Mouse (Mus musculus) testis, adult 2 months (tissue): ENCODE results near the gene Gm10772. TPM values are rescaled to one million over a fixed set of nuclear protein-coding genes. Genes with fewer than 3 reads are reported as not detected.
"Not testable (repeated sequence)": the region's sequence is repeated elsewhere in the genome, so short reads cannot be mapped to it uniquely, and the experiment has no call there.

Experiments
- H3K27ac ChIP-seq: fragments of 200-500 bp; 2 replicates; pipeline ENCODE4 v1.5.1; 2012; ENCODE audit warnings: low read depth, low read length; ENCODE audit not compliant: control insufficient read depth, insufficient read depth
- H3K27me3 ChIP-seq: fragments of 200-500 bp; 2 replicates; pipeline ENCODE4 v1.6.1; 2012; ENCODE audit warnings: mild to moderate bottlenecking, low read length, moderate library complexity; ENCODE audit not compliant: control insufficient read depth, insufficient read depth
- H3K36me3 ChIP-seq: fragments of 200-500 bp; 2 replicates; pipeline ENCODE4 v1.6.1; 2012; ENCODE audit warnings: mild to moderate bottlenecking, low read length; ENCODE audit not compliant: control insufficient read depth, insufficient read depth
- H3K4me1 ChIP-seq: fragments of 200-500 bp; 2 replicates; pipeline ENCODE4 v1.6.1; 2012; ENCODE audit warnings: low read length; ENCODE audit not compliant: control insufficient read depth, insufficient read depth
- H3K4me3 ChIP-seq: fragments of 200-500 bp; 2 replicates; pipeline ENCODE4 v1.5.1; 2012; ENCODE audit warnings: low read depth, mild to moderate bottlenecking, low read length, moderate library complexity, mixed read lengths; ENCODE audit not compliant: control insufficient read depth
- CTCF ChIP-seq: fragments of 200-500 bp; IDR thresholded peaks from 2 replicates; pipeline ENCODE4 v1.5.1; 2012; ENCODE audit warnings: low read depth, mild to moderate bottlenecking, inconsistent platforms, low read length, moderate library complexity; ENCODE audit not compliant: control insufficient read depth, insufficient read depth, insufficient replicate concordance
- POLR2A ChIP-seq: fragments of 200-500 bp; IDR thresholded peaks from 2 replicates; pipeline ENCODE4 v1.6.1; 2012; ENCODE audit warnings: low read depth, mild to moderate bottlenecking, inconsistent platforms, low read length, moderate library complexity; ENCODE audit not compliant: control insufficient read depth
- polyA plus RNA-seq: library from polyadenylated mRNA; depleted of rRNA; stranded (reverse); fragments of >200 nt; gene quantifications from 2 replicates; pipeline ENCODE4 v1.2.3, GENCODE M21; 2012; rRNA removed

Gm10772 gene
- polyA plus RNA-seq = not detected in 2 replicates

- H3K27me3 ChIP-seq, H3K27ac ChIP-seq, H3K4me3 ChIP-seq, H3K4me1 ChIP-seq, H3K36me3 ChIP-seq: not testable (repeated sequence)
Observed at GRCm38 (mm10) chr13:66227473-66227872, at the start of gene Gm10772. TSS of gene Gm10772 (minus strand) at chr13:66227573.

DNA sequence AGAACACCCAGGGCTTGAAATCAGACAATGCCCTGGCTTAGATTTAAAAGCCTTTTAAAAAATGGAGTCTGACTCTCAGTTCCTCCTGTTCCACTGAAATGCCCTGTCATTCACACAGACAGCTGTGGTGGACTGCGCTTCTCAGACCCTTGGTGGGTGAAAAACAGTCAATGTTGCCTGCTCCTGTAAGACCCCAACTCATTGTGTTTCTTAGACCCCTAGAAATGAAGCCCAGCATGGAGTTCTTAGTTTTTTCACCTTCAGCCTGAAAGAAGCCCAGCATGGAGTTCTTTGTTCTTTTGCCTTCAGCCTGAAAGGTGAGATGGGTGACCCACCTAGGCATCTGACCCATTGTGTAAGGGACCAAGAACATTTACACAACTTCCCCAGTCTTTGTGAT is 36.5 kb upstream of the Gm10772 start:
- not testable (repeated sequence) for H3K27me3 ChIP-seq, H3K27ac ChIP-seq, H3K36me3 ChIP-seq, H3K4me3 ChIP-seq, H3K4me1 ChIP-seq

DNA sequence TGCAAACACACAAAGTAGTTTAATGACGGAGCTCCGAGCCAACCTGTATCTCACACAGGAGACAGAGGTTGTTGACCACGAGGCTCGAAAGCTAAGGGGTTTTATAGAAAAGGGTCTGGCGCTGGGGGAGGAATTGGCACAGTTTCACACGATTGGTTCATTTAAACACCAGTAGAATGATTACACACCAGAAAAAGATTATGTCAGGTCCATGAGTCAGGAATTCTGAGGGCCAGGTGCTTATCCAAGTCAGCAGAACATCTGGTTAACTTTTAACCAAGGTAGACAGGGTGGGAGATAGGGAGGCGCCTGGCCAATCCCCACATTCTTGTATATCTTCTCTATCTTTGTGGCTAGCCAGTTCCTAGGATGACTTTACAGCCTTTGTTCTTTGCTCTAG is 35.8 kb upstream of the Gm10772 start:
- H3K4me1 ChIP-seq, H3K4me3 ChIP-seq, H3K27me3 ChIP-seq, H3K27ac ChIP-seq, H3K36me3 ChIP-seq: not testable (repeated sequence)

DNA sequence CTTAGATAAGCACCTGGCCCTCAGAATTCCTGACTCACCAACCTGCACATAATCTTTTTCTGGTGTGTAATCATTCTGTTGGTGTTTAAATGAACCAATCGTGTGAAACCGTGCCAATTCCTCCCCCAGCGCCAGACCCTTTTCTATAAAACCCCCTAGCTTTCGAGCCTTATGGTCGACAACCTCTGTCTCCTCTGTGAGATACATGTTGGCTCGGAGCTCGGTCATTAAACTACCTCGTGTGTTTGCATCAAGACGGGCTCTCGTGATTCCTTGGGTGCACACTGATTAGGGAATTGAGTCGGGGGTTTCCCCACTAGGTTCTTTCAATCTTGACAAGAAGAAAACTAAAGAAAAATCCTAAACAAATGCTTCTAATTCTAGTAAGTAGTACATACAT is 13.0 kb downstream of the Gm10772 start:
- Histone ChIP-seq H3K27me3 (no peaks in the 10 kb centered on the region), H3K27ac (no peak overlapping the region), H3K4me3 (no peak overlapping the region), H3K36me3 (no peaks in the 10 kb centered on the region), H3K4me1 (no peaks in the 10 kb centered on the region)
- no peak for TF ChIP-seq POLR2A
- no peak for TF ChIP-seq CTCF

DNA sequence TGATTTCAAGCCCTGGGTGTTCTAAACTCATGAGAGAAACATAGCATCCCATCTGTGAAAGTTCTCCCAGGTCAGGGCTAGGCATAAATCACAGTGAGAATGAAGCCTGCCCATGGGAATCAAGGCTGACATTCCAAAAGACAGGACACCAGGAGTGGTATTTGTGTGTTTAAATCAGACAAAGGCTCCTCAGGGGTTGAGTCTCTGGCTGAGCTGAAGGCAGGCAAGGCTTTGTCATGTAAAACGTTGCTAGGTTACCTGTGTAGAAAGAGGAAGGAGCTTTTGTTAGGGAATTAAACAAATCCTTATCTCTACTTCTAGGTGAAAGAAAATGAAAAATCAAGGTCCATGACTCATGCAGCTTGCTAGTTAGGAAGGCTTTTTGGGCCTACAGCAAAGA is 13.6 kb downstream of the Gm10772 start:
- not testable (repeated sequence) for H3K4me1 ChIP-seq, H3K36me3 ChIP-seq, H3K4me3 ChIP-seq, H3K27me3 ChIP-seq, H3K27ac ChIP-seq

DNA sequence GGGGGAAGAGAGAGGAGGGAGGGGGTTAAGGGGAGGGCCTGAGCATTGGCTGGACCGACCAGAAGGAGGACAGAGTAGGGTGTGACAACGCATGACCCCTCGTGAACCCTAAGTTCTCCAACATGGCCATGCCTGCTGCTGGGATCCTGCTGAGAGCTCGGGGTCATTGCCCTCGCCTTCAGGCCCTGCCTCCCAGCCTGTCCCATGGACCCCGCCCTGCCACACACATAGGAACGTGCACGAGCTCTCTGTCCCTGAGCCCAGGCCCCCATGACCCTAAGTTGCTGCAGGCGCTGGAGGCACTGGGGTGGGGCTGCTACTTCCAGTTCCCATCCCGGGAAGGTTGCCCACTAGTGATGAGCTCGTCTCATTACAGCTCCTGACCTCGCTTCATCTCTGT is 48.2 kb downstream of the Gm10772 start:
- H3K36me3 ChIP-seq, H3K27ac ChIP-seq: not testable (repeated sequence)

More for the DNA sequence above, 48.2 kb downstream of the Gm10772 start:
- not testable (repeated sequence) for H3K4me1 ChIP-seq, H3K4me3 ChIP-seq, H3K27me3 ChIP-seq

Other genes starting within 250 kb of the Gm10772 start
- gene Gm10324, start 108.0 kb downstream of the Gm10772 start, polyA plus RNA-seq = 0.32 and 0.37 TPM in 2 replicates
- gene 2410141K09Rik, start 213.5 kb upstream of the Gm10772 start, polyA plus RNA-seq = 0.91 and 1.6 TPM in 2 replicates